Mouse (Mus musculus) liver, embryonic 12.5 days (tissue): ENCODE measurements around the gene Aftph. TPM values are rescaled to one million over a fixed set of nuclear protein-coding genes. Genes with fewer than 3 reads are reported as not detected.

ENCODE experiments used
- ATAC-seq: fragments of 200-750 bp; cut with Nextera tagmentation; 2 replicates; pipeline ENCODE4 v1.8.0; 2017; ENCODE audit warnings: moderate number of reproducible peaks, mild to moderate bottlenecking, moderate library complexity
- H3K27ac ChIP-seq: fragments of 300-500 bp; sonication (generic); 2 replicates; pipeline ENCODE4 v1.5.1; 2016; ENCODE audit warnings: mild to moderate bottlenecking
- H3K27me3 ChIP-seq: fragments of 300-500 bp; sonication (generic); replicated peaks from 2 replicates; pipeline ENCODE4 v1.6.1; 2016; ENCODE audit warnings: mild to moderate bottlenecking, moderate library complexity
- H3K36me3 ChIP-seq: fragments of 300-500 bp; sonication (generic); 2 replicates; pipeline ENCODE4 v1.6.1; 2016; ENCODE audit warnings: mild to moderate bottlenecking, moderate library complexity
- H3K4me1 ChIP-seq: fragments of 300-500 bp; sonication (generic); 2 replicates; pipeline ENCODE4 v1.6.1; 2016
- H3K4me2 ChIP-seq: fragments of 300-500 bp; sonication (generic); 2 replicates; pipeline ENCODE4 v1.6.1; 2016; ENCODE audit warnings: mild to moderate bottlenecking, moderate library complexity
- H3K4me3 ChIP-seq: fragments of 300-500 bp; sonication (generic); 2 replicates; pipeline ENCODE4 v1.5.1; 2016; ENCODE audit warnings: mild to moderate bottlenecking, moderate library complexity
- H3K9ac ChIP-seq: fragments of 300-500 bp; sonication (generic); 2 replicates; pipeline ENCODE4 v1.6.1; 2016; ENCODE audit warnings: mild to moderate bottlenecking, moderate library complexity
- H3K9me3 ChIP-seq: fragments of 300-500 bp; sonication (generic); replicated peaks from 2 replicates; pipeline ENCODE4 v1.6.1; 2016; ENCODE audit warnings: mild to moderate bottlenecking, moderate library complexity
- WGBS: fragments of 180-500 bp; shearing (Covaris S2); methylation state at CpG from one replicate; pipeline ENCODE4 v1.1.7; 2016; ENCODE audit not compliant: insufficient replicate concordance; 5-methylcytosine and 5-hydroxymethylcytosine counted together
- polyA plus RNA-seq: library from polyadenylated mRNA; unstranded; fragments of >200 nt; fragmentation: Nextera tagmentation; extraction: Ambion mirVana; gene quantifications from 2 replicates; pipeline ENCODE4 v1.2.1, GENCODE M21; 2016

Gene Aftph
- 17.2 and 17.4 TPM in 2 replicates for polyA plus RNA-seq

GRCm38 (mm10) chr11:20741201-20742100 is at the start of gene Aftph:
Aftph (minus strand) TSS chr11:20741589.
- peak; percentile 98 for ATAC-seq
- Histone ChIP-seq H3K4me2 (peak within 1 kb of the TSS; percentile 91), H3K27ac (peak within 1 kb of the TSS; percentile 97), H3K9me3 (no peaks in the 10 kb centered on the region), H3K27me3 (no peaks in the 10 kb centered on the region), H3K4me1 (peaks cover 13% of the 10 kb centered on the region), H3K36me3 (peaks cover 3% of the 10 kb centered on the region), H3K4me3 (peak within 1 kb of the TSS; percentile 93), H3K9ac (peak within 1 kb of the TSS; percentile 96)
- 0% methylated on average over 50 of the region's 81 CpGs for WGBS

GRCm38 (mm10) chr11:20789015-20789414 is 47.6 kb upstream of the Aftph start:
- H3K4me2 ChIP-seq = no peak overlapping the region
- H3K9ac ChIP-seq = no peak overlapping the region
- peaks cover 12% of the 10 kb centered on the region for H3K9me3 ChIP-seq
- H3K27ac ChIP-seq = no peak overlapping the region
- WGBS = 47% methylated on average over 1 of the region's 1 CpGs
- H3K36me3 ChIP-seq = no peaks in the 10 kb centered on the region
- H3K4me1 ChIP-seq = no peaks in the 10 kb centered on the region
- no peak for ATAC-seq
- H3K4me3 ChIP-seq = no peak overlapping the region
- no peaks in the 10 kb centered on the region for H3K27me3 ChIP-seq

GRCm38 (mm10) chr11:20788070-20788469 is 46.7 kb upstream of the Aftph start:
- Histone ChIP-seq H3K9ac (no peak overlapping the region), H3K36me3 (no peaks in the 10 kb centered on the region), H3K27ac (no peak overlapping the region), H3K9me3 (peaks cover 16% of the 10 kb centered on the region), H3K4me2 (no peak overlapping the region), H3K4me3 (no peak overlapping the region), H3K4me1 (no peaks in the 10 kb centered on the region), H3K27me3 (no peaks in the 10 kb centered on the region)
- ATAC-seq = no peak
- 60% methylated on average over 3 of the region's 3 CpGs for WGBS

GRCm38 (mm10) chr11:20786191-20786590 is 44.8 kb upstream of the Aftph start:
- WGBS = 53% methylated on average over 2 of the region's 2 CpGs
- H3K4me2 ChIP-seq = no peak overlapping the region
- H3K27ac ChIP-seq = no peak overlapping the region
- ATAC-seq = no peak
- H3K4me3 ChIP-seq = no peak overlapping the region
- no peak overlapping the region for H3K9ac ChIP-seq
- no peaks in the 10 kb centered on the region for H3K27me3 ChIP-seq
- peaks cover 16% of the 10 kb centered on the region for H3K9me3 ChIP-seq
- H3K4me1 ChIP-seq = no peaks in the 10 kb centered on the region
- no peaks in the 10 kb centered on the region for H3K36me3 ChIP-seq

GRCm38 (mm10) chr11:20785186-20785585 is 43.8 kb upstream of the Aftph start:
- no peaks in the 10 kb centered on the region for H3K27me3 ChIP-seq
- no peaks in the 10 kb centered on the region for H3K4me1 ChIP-seq
- H3K4me3 ChIP-seq = no peak overlapping the region
- no peak overlapping the region for H3K27ac ChIP-seq
- H3K9me3 ChIP-seq = peaks cover 16% of the 10 kb centered on the region
- no peak for ATAC-seq
- H3K4me2 ChIP-seq = no peak overlapping the region
- H3K9ac ChIP-seq = no peak overlapping the region
- 68% methylated on average over 1 of the region's 1 CpGs for WGBS
- no peaks in the 10 kb centered on the region for H3K36me3 ChIP-seq

GRCm38 (mm10) chr11:20784776-20785175 is 43.4 kb upstream of the Aftph start:
- Histone ChIP-seq H3K4me3 (no peak overlapping the region), H3K9me3 (peaks cover 16% of the 10 kb centered on the region), H3K4me1 (no peaks in the 10 kb centered on the region), H3K9ac (no peak overlapping the region), H3K36me3 (no peaks in the 10 kb centered on the region), H3K27me3 (no peaks in the 10 kb centered on the region), H3K4me2 (no peak overlapping the region), H3K27ac (no peak overlapping the region)
- no peak for ATAC-seq
- WGBS = 70% methylated on average over 6 of the region's 6 CpGs

GRCm38 (mm10) chr11:20783467-20783866 is 42.1 kb upstream of the Aftph start:
- no peaks in the 10 kb centered on the region for H3K36me3 ChIP-seq
- no peak for ATAC-seq
- no peak overlapping the region for H3K4me2 ChIP-seq
- peaks cover 16% of the 10 kb centered on the region for H3K9me3 ChIP-seq
- WGBS = 72% methylated on average over 1 of the region's 1 CpGs
- no peak overlapping the region for H3K4me3 ChIP-seq
- no peaks in the 10 kb centered on the region for H3K27me3 ChIP-seq
- no peak overlapping the region for H3K9ac ChIP-seq
- H3K4me1 ChIP-seq = peaks cover 12% of the 10 kb centered on the region
- no peak overlapping the region for H3K27ac ChIP-seq

- H3K27me3 ChIP-seq = no peaks in the 10 kb centered on the region
- no peak overlapping the region for H3K4me2 ChIP-seq
- 43% methylated on average over 2 of the region's 2 CpGs for WGBS
- no peaks in the 10 kb centered on the region for H3K36me3 ChIP-seq
- H3K4me1 ChIP-seq = peaks cover 19% of the 10 kb centered on the region
- no peak for ATAC-seq
- peaks cover 16% of the 10 kb centered on the region for H3K9me3 ChIP-seq
- no peak overlapping the region for H3K27ac ChIP-seq
- no peak overlapping the region for H3K4me3 ChIP-seq
- H3K9ac ChIP-seq = no peak overlapping the region
Observed at GRCm38 (mm10) chr11:20782620-20783019, 41.2 kb upstream of the Aftph start.

GRCm38 (mm10) chr11:20780312-20780711 is 38.9 kb upstream of the Aftph start:
- H3K4me1 ChIP-seq = peaks cover 24% of the 10 kb centered on the region
- 62% methylated on average over 4 of the region's 4 CpGs for WGBS

GRCm38 (mm10) chr11:20778861-20779563 is 37.6 kb upstream of the Aftph start:
- Histone ChIP-seq H3K27ac (no peak overlapping the region), H3K4me2 (peak overlapping the region; percentile 30; the same call in 1 of the 2 replicates), H3K36me3 (no peaks in the 10 kb centered on the region), H3K4me1 (peaks cover 24% of the 10 kb centered on the region), H3K9ac (no peak overlapping the region), H3K27me3 (no peaks in the 10 kb centered on the region), H3K9me3 (peaks cover 3% of the 10 kb centered on the region; the same call in 1 of the 2 replicates), H3K4me3 (no peak overlapping the region)
- ATAC-seq = peak; percentile 60
- 21% methylated on average over 3 of the region's 3 CpGs for WGBS

More at GRCm38 (mm10) chr11:20780312-20780711, 38.9 kb upstream of the Aftph start:
- Histone ChIP-seq H3K9ac (no peak overlapping the region), H3K36me3 (no peaks in the 10 kb centered on the region), H3K27me3 (no peaks in the 10 kb centered on the region), H3K4me2 (no peak overlapping the region), H3K4me3 (no peak overlapping the region), H3K9me3 (peaks cover 16% of the 10 kb centered on the region), H3K27ac (no peak overlapping the region)
- ATAC-seq = no peak

GRCm38 (mm10) chr11:20778298-20778697 is 36.9 kb upstream of the Aftph start:
- 6% methylated on average over 1 of the region's 1 CpGs for WGBS
- Histone ChIP-seq H3K27me3 (no peaks in the 10 kb centered on the region), H3K36me3 (no peaks in the 10 kb centered on the region), H3K4me3 (no peak overlapping the region), H3K4me2 (peak overlapping the region; percentile 30; the same call in 1 of the 2 replicates), H3K4me1 (peaks cover 24% of the 10 kb centered on the region), H3K9ac (no peak overlapping the region), H3K27ac (peak overlapping the region; percentile 21; the same call in 1 of the 2 replicates), H3K9me3 (no peaks in the 10 kb centered on the region)
- ATAC-seq = peak; percentile 51; the same call in 1 of the 2 replicates

GRCm38 (mm10) chr11:20776668-20777067 is 35.3 kb upstream of the Aftph start:
- Histone ChIP-seq H3K9ac (no peak overlapping the region), H3K27ac (no peak overlapping the region), H3K4me2 (no peak overlapping the region), H3K4me1 (peaks cover 24% of the 10 kb centered on the region), H3K4me3 (no peak overlapping the region), H3K9me3 (no peaks in the 10 kb centered on the region), H3K27me3 (no peaks in the 10 kb centered on the region), H3K36me3 (no peaks in the 10 kb centered on the region)
- ATAC-seq = no peak
